Mouse (Mus musculus) lung, adult 2 months (tissue): ENCODE data around the gene Tra2b. TPM values are rescaled to one million over a fixed set of nuclear protein-coding genes. Genes with fewer than 3 reads are reported as not detected.
"Not testable (repeated sequence)": the region's sequence is repeated elsewhere in the genome, so short reads cannot be mapped to it uniquely, and the experiment has no call there.

Source experiments
- DNase-seq: peaks from one replicate; pipeline ENCODE4 v3.0.0; 2022
- H3K4me1 ChIP-seq: fragments of 200-500 bp; 2 replicates; pipeline ENCODE4 v1.6.1; 2011; ENCODE audit warnings: low read length; ENCODE audit not compliant: control insufficient read depth, insufficient read depth
- H3K4me3 ChIP-seq: fragments of 200-500 bp; replicated peaks from 2 replicates; pipeline ENCODE3; 2011; ENCODE audit warnings: low read depth, mild to moderate bottlenecking, control low read depth, low read length; ENCODE audit errors: extremely low read depth
- CTCF ChIP-seq: fragments of 200-500 bp; IDR thresholded peaks from 2 replicates; pipeline ENCODE4 v1.5.1; 2011; ENCODE audit warnings: mild to moderate bottlenecking, low read length, control low read depth; ENCODE audit not compliant: insufficient read depth
- POLR2A ChIP-seq: fragments of 200-500 bp; IDR thresholded peaks from 2 replicates; pipeline ENCODE4 v1.6.1; 2011; ENCODE audit warnings: low read depth, mild to moderate bottlenecking, control low read depth, low read length, borderline replicate concordance; ENCODE audit errors: extremely low read depth
- WGBS: fragments of 180-500 bp; shearing (Covaris S2); methylation state at CpG from one replicate; pipeline ENCODE4 v1.1.7; 2018; 5-methylcytosine and 5-hydroxymethylcytosine counted together
- polyA plus RNA-seq: library from polyadenylated mRNA; depleted of rRNA; stranded (reverse); fragments of >200 nt; gene quantifications from 2 replicates; pipeline ENCODE4 v1.2.3, GENCODE M21; 2012

Gene Tra2b
- polyA plus RNA-seq, 1 experiment: 29.0 TPM

GRCm38 (mm10) chr16:22250307-22250706 is 15.5 kb downstream of the Tra2b start:
- H3K4me3 ChIP-seq: no peak overlapping the region
- TF ChIP-seq CTCF (no peak), POLR2A (no peak)
- WGBS: 94% methylated on average over 5 of the region's 5 CpGs
- DNase-seq: no peak
- no peaks in the 10 kb centered on the region; the same call in 1 of the 2 replicates for H3K4me1 ChIP-seq

- no peak for DNase-seq
- WGBS: 93% methylated on average over 3 of the region's 3 CpGs
- H3K4me1 ChIP-seq: no peaks in the 10 kb centered on the region; the same call in 1 of the 2 replicates
- TF ChIP-seq CTCF: no peak
- no peak for TF ChIP-seq POLR2A
- H3K4me3 ChIP-seq: no peak overlapping the region
These were observed 16.1 kb downstream of the Tra2b start for GRCm38 (mm10) chr16:22249754-22250153.

GRCm38 (mm10) chr16:22242239-22242866 is 23.5 kb downstream of the Tra2b start:
- no peak for DNase-seq
- TF ChIP-seq POLR2A: no peak
- TF ChIP-seq CTCF: no peak
- WGBS: 86% methylated on average over 2 of the region's 2 CpGs
- no peaks in the 10 kb centered on the region for H3K4me1 ChIP-seq
- no peak overlapping the region for H3K4me3 ChIP-seq

GRCm38 (mm10) chr16:22241376-22242238 is 24.2 kb downstream of the Tra2b start:
- no peak overlapping the region for H3K4me3 ChIP-seq
- TF ChIP-seq CTCF (no peak), POLR2A (no peak)
- DNase-seq: no peak
- H3K4me1 ChIP-seq: no peaks in the 10 kb centered on the region
- 74% methylated on average over 6 of the region's 6 CpGs for WGBS

GRCm38 (mm10) chr16:22240856-22241255 is 24.9 kb downstream of the Tra2b start:
- H3K4me1 ChIP-seq: no peaks in the 10 kb centered on the region
- DNase-seq: no peak
- 84% methylated on average over 5 of the region's 5 CpGs for WGBS
- H3K4me3 ChIP-seq: no peak overlapping the region
- TF ChIP-seq POLR2A (no peak), CTCF (no peak)

- WGBS: 89% methylated on average over 2 of the region's 2 CpGs
- no peak for DNase-seq
- H3K4me1 ChIP-seq: no peaks in the 10 kb centered on the region
- no peak overlapping the region for H3K4me3 ChIP-seq
- no peak for TF ChIP-seq CTCF
These were observed 25.8 kb downstream of the Tra2b start for GRCm38 (mm10) chr16:22239978-22240377.

- Histone ChIP-seq H3K4me3 (no peak overlapping the region), H3K4me1 (no peaks in the 10 kb centered on the region)
- no peak for TF ChIP-seq CTCF
- TF ChIP-seq POLR2A: no peak
- 56% methylated on average over 4 of the region's 4 CpGs for WGBS
- no peak for DNase-seq
These were observed 26.7 kb downstream of the Tra2b start for GRCm38 (mm10) chr16:22238928-22239620.

GRCm38 (mm10) chr16:22238402-22238801 is 27.4 kb downstream of the Tra2b start:
- H3K4me3 ChIP-seq, DNase-seq, H3K4me1 ChIP-seq: not testable (repeated sequence)
- 78% methylated on average over 4 of the region's 4 CpGs for WGBS

GRCm38 (mm10) chr16:22236814-22237213 is 29.0 kb downstream of the Tra2b start:
- WGBS: 93% methylated on average over 16 of the region's 16 CpGs
- TF ChIP-seq CTCF (no peak), POLR2A (no peak)
- Histone ChIP-seq H3K4me1 (no peaks in the 10 kb centered on the region), H3K4me3 (no peak overlapping the region)
- DNase-seq: no peak

GRCm38 (mm10) chr16:22234535-22234934 is 31.3 kb downstream of the Tra2b start:
- Histone ChIP-seq H3K4me1 (no peaks in the 10 kb centered on the region), H3K4me3 (no peak overlapping the region)
- WGBS: 61% methylated on average over 6 of the region's 6 CpGs
- TF ChIP-seq POLR2A (no peak), CTCF (no peak)
- DNase-seq: no peak

- not testable (repeated sequence) for H3K4me3 ChIP-seq, H3K4me1 ChIP-seq, DNase-seq
- WGBS: 79% methylated on average over 16 of the region's 16 CpGs
These were observed 35.5 kb downstream of the Tra2b start for GRCm38 (mm10) chr16:22230276-22230675.
